Mouse (Mus musculus) forebrain, embryonic 14.5 days (tissue): ENCODE measurements at regions not wholly inside any gene's neighbourhood (a gene's known extent, or its start where the extent isn't known, plus 50 kb on each side); places are given as distances from the start of the nearest gene placed in this dataset.
A peak's percentile ranks its signal among the peaks of the same experiment; 100 is the strongest.

Experiments used
- ATAC-seq: fragments of 200-750 bp; cut with Nextera tagmentation; 2 replicates; pipeline ENCODE4 v1.8.0; 2017; ENCODE audit warnings: mild to moderate bottlenecking, moderate library complexity
- DNase-seq: peaks from one replicate; pipeline ENCODE4 v3.0.0-alpha.2; 2015; ENCODE audit warnings: low spot score
- H3K27ac ChIP-seq: fragments of 300-500 bp; sonication (generic); 2 replicates; pipeline ENCODE4 v1.5.1; 2014; ENCODE audit warnings: low read depth, mild to moderate bottlenecking, control low read depth, low read length, moderate library complexity
- H3K27me3 ChIP-seq: fragments of 300-500 bp; sonication (generic); replicated peaks from 2 replicates; pipeline ENCODE4 v1.6.1; 2014; ENCODE audit warnings: low read length, control low read depth, mixed read lengths; ENCODE audit not compliant: control insufficient read depth, insufficient read depth
- H3K36me3 ChIP-seq: fragments of 300-500 bp; sonication (generic); 2 replicates; pipeline ENCODE4 v1.6.1; 2014; ENCODE audit warnings: low read length, control low read depth; ENCODE audit not compliant: control insufficient read depth, insufficient read depth
- H3K4me1 ChIP-seq: fragments of 300-500 bp; sonication (generic); 2 replicates; pipeline ENCODE4 v1.6.1; 2014; ENCODE audit warnings: antibody characterized with exemption, low read length, control low read depth; ENCODE audit not compliant: control insufficient read depth, insufficient read depth
- H3K4me2 ChIP-seq: fragments of 300-500 bp; sonication (generic); 2 replicates; pipeline ENCODE4 v1.6.1; 2014; ENCODE audit warnings: mild to moderate bottlenecking, control low read depth, low read length
- H3K4me3 ChIP-seq: fragments of 300-500 bp; sonication (generic); 2 replicates; pipeline ENCODE4 v1.5.1; 2014; ENCODE audit warnings: low read depth, low read length, control low read depth
- H3K9ac ChIP-seq: fragments of 300-500 bp; sonication (generic); 2 replicates; pipeline ENCODE4 v1.6.1; 2014; ENCODE audit warnings: mild to moderate bottlenecking, low read length, control low read depth, moderate library complexity
- H3K9me3 ChIP-seq: fragments of 300-500 bp; sonication (generic); replicated peaks from 2 replicates; pipeline ENCODE4 v1.6.1; 2016; ENCODE audit warnings: low read length, control low read depth, mixed read lengths; ENCODE audit not compliant: control insufficient read depth
- WGBS: fragments of 180-500 bp; shearing (Covaris S2); extraction: QIAGEN DNeasy Blood & Tissue Kit; methylation state at CpG from one replicate; pipeline ENCODE4 v1.1.7; 2014; 5-methylcytosine and 5-hydroxymethylcytosine counted together

GRCm38 (mm10) chr15:44891544-44891943 is 4757.4 kb downstream of the 9330182O14Rik start:
- DNase-seq, result no peak
- no peak overlapping the region for H3K4me3 ChIP-seq
- H3K9ac ChIP-seq, result no peak overlapping the region
- H3K36me3 ChIP-seq, result no peaks in the 10 kb centered on the region
- H3K4me2 ChIP-seq, result no peak overlapping the region
- 71% methylated on average over 1 of the region's 1 CpGs for WGBS
- no peaks in the 10 kb centered on the region for H3K4me1 ChIP-seq
- no peak overlapping the region for H3K27ac ChIP-seq
- no peak for ATAC-seq
- H3K9me3 ChIP-seq, result no peaks in the 10 kb centered on the region
- no peaks in the 10 kb centered on the region for H3K27me3 ChIP-seq

- Histone ChIP-seq H3K4me1 (no peaks in the 10 kb centered on the region), H3K27me3 (no peaks in the 10 kb centered on the region), H3K9ac (no peak overlapping the region), H3K4me3 (no peak overlapping the region), H3K4me2 (no peak overlapping the region), H3K27ac (no peak overlapping the region), H3K9me3 (no peaks in the 10 kb centered on the region), H3K36me3 (no peaks in the 10 kb centered on the region)
- WGBS, result 62% methylated on average over 1 of the region's 1 CpGs
- no peak for ATAC-seq
- peak; percentile 52 for DNase-seq
These were observed 4762.1 kb downstream of the 9330182O14Rik start for GRCm38 (mm10) chr15:44896220-44896619.

- Histone ChIP-seq H3K27me3 (no peaks in the 10 kb centered on the region), H3K36me3 (no peaks in the 10 kb centered on the region), H3K4me2 (no peak overlapping the region), H3K4me3 (no peak overlapping the region), H3K9ac (no peak overlapping the region), H3K4me1 (no peaks in the 10 kb centered on the region), H3K27ac (no peak overlapping the region), H3K9me3 (no peaks in the 10 kb centered on the region)
- WGBS, result 84% methylated on average over 1 of the region's 1 CpGs
- DNase-seq (no peak), ATAC-seq (no peak)
These were observed 4763.4 kb downstream of the 9330182O14Rik start for GRCm38 (mm10) chr15:44897572-44897971.

GRCm38 (mm10) chr15:44907133-44907532 is 4773.0 kb downstream of the 9330182O14Rik start:
- WGBS, result 81% methylated on average over 2 of the region's 2 CpGs
- DNase-seq (no peak), ATAC-seq (no peak)
- no peaks in the 10 kb centered on the region for H3K27me3 ChIP-seq
- no peaks in the 10 kb centered on the region for H3K4me1 ChIP-seq
- no peak overlapping the region for H3K27ac ChIP-seq
- no peak overlapping the region for H3K4me2 ChIP-seq
- H3K9ac ChIP-seq, result no peak overlapping the region
- H3K36me3 ChIP-seq, result no peaks in the 10 kb centered on the region
- H3K4me3 ChIP-seq, result no peak overlapping the region
- H3K9me3 ChIP-seq, result no peaks in the 10 kb centered on the region

- Histone ChIP-seq H3K27me3 (no peaks in the 10 kb centered on the region), H3K9ac (no peak overlapping the region), H3K4me2 (no peak overlapping the region), H3K9me3 (no peaks in the 10 kb centered on the region), H3K4me3 (no peak overlapping the region), H3K36me3 (no peaks in the 10 kb centered on the region), H3K4me1 (no peaks in the 10 kb centered on the region), H3K27ac (no peak overlapping the region)
- DNase-seq, result peak; percentile 25
- 83% methylated on average over 7 of the region's 7 CpGs for WGBS
- ATAC-seq, result no peak
These were observed 4779.3 kb downstream of the 9330182O14Rik start for GRCm38 (mm10) chr15:44913434-44913833.

GRCm38 (mm10) chr15:44915005-44915404 is 4780.8 kb downstream of the 9330182O14Rik start:
- Histone ChIP-seq H3K9ac (no peak overlapping the region), H3K9me3 (no peaks in the 10 kb centered on the region), H3K4me3 (no peak overlapping the region), H3K4me2 (no peak overlapping the region), H3K27ac (no peak overlapping the region), H3K27me3 (no peaks in the 10 kb centered on the region), H3K36me3 (no peaks in the 10 kb centered on the region), H3K4me1 (no peaks in the 10 kb centered on the region)
- 88% methylated on average over 2 of the region's 2 CpGs for WGBS
- ATAC-seq, result no peak
- DNase-seq, result no peak

- no peaks in the 10 kb centered on the region for H3K9me3 ChIP-seq
- H3K4me3 ChIP-seq, result no peak overlapping the region
- no peak overlapping the region for H3K4me2 ChIP-seq
- 85% methylated on average over 1 of the region's 1 CpGs for WGBS
- no peaks in the 10 kb centered on the region for H3K36me3 ChIP-seq
- no peaks in the 10 kb centered on the region for H3K4me1 ChIP-seq
- no peaks in the 10 kb centered on the region for H3K27me3 ChIP-seq
- DNase-seq (peak; percentile 46), ATAC-seq (peak; percentile 61; the same call in 1 of the 2 replicates)
- H3K27ac ChIP-seq, result no peak overlapping the region
- H3K9ac ChIP-seq, result no peak overlapping the region
These were observed 4782.3 kb downstream of the 9330182O14Rik start for GRCm38 (mm10) chr15:44916479-44916878.

- H3K27ac ChIP-seq, result no peak overlapping the region
- H3K4me1 ChIP-seq, result no peaks in the 10 kb centered on the region
- no peak for DNase-seq
- H3K9ac ChIP-seq, result no peak overlapping the region
- no peaks in the 10 kb centered on the region for H3K9me3 ChIP-seq
- H3K36me3 ChIP-seq, result no peaks in the 10 kb centered on the region
- H3K27me3 ChIP-seq, result no peaks in the 10 kb centered on the region
- no peak for ATAC-seq
- no peak overlapping the region for H3K4me2 ChIP-seq
- WGBS, result 94% methylated on average over 1 of the region's 1 CpGs
- no peak overlapping the region for H3K4me3 ChIP-seq
These were observed 4790.5 kb downstream of the 9330182O14Rik start for GRCm38 (mm10) chr15:44924686-44925085.

- H3K4me3 ChIP-seq, result no peak overlapping the region
- H3K4me1 ChIP-seq, result no peaks in the 10 kb centered on the region
- WGBS, result 91% methylated on average over 3 of the region's 3 CpGs
These were observed 4792.9 kb downstream of the 9330182O14Rik start for GRCm38 (mm10) chr15:44927058-44927457.

More at GRCm38 (mm10) chr15:44927058-44927457, 4792.9 kb downstream of the 9330182O14Rik start:
- H3K9me3 ChIP-seq, result no peaks in the 10 kb centered on the region
- no peaks in the 10 kb centered on the region for H3K27me3 ChIP-seq
- no peak overlapping the region for H3K4me2 ChIP-seq
- ATAC-seq (no peak), DNase-seq (no peak)
- H3K27ac ChIP-seq, result no peak overlapping the region
- H3K36me3 ChIP-seq, result no peaks in the 10 kb centered on the region
- no peak overlapping the region for H3K9ac ChIP-seq
